Mouse (Mus musculus) CH12F3 (cell line): ENCODE measurements around the gene Tmem106a.
"Not testable (repeated sequence)": the region's sequence is repeated elsewhere in the genome, so short reads cannot be mapped to it uniquely, and the experiment has no call there.

ENCODE experiments used
- in situ Hi-C: fragments of 300-500 bp; cut with MboI; formaldehyde crosslinking; loops from 2 replicates; pipeline ENCODE4 v1.14.3; 2020; ENCODE audit warnings: low sequenced_read_pairs

Gene Tmem106a

GRCm38 (mm10) chr11:101582054-101583035 lies at the start of gene Tmem106a:
Gene Tmem106a, plus strand, starts transcription at chr11:101582242.
- in situ Hi-C loops = no loop called here

DNA sequence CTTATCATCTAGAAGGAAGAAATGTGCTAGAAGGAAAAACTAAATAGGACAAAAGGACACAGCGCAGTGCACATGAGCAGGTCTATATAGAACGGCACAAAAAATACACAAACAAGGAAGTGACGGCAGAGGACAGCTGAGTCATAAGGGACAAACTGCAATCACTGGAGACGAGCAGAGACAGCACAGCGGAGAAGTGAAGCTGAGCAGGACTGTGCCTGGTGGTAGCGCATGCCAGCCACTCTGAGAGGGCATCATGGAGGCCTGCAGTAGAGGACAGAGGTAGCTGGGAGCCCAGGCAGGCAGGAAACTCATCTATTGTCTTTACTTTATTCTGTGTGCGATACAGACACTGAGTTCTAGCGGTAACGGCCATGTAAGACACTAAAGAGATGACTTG lies 38.5 kb upstream of the Tmem106a start:
- in situ Hi-C loops = no loop called here

GRCm38 (mm10) chr11:101544132-101544531 lies 37.9 kb upstream of the Tmem106a start:
- in situ Hi-C loops = no loop called here

DNA sequence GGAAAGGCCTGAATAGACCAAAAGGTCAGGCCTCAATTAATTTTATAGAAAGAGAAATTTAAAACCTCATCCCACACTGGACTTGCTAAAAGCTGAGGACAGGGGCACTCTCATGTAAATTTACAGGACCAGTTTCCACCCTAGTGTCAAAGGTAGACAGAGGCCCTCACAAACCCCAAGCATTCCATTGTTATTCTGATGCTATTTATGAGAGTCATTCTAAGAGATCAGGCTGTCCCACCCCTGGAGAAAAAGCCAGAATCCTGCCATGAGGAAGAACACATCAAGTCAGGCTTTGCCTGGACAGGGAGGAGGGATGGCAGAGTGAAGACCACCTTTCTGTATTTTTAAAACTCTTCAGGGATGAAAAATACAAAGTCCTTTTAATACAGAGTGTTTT lies 33.5 kb upstream of the Tmem106a start:
- in situ Hi-C loops = no loop called here

DNA sequence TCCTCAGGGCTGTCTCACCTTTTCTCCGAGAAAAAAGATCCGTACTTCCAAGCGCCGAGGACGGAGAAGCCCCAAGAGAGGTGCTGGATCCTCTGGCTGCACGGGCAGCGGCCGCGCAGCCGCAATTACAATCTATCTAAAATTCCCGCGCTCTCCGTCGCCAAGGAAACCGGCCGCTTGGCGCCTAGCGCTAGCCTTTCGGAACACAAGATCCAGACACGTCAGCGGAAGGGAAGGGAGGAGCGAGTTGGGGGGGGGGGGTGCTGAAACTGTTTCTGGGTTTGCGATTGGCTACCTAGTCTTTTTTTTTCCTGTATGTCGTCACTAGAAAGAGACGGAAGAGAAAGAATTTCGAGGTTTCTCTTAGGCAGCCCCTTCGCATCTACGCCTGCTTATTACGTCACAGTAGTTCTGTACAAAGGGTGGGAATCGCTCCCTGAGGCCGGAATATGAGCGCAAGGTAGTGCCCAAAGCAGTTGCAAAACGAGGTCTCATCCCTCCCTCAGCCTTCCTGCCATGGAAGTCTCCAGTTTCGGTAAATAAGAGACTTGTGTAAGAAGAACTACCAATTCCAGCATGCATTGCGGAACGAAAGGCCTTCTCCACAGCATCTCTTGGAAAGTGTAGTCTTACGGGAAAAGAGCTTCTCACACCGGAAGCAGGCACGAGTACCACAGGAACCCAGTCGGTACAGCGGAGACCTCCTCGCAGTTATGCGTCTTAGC lies 30.1 kb upstream of the Tmem106a start, which contains the start of the genes Brca1 and Nbr1:
TSS of gene Brca1 (minus strand) at position 205 of the 725 bp plus-strand sequence.
TSS of gene Nbr1 (plus strand) at position 399 of the 725 bp plus-strand sequence.
- in situ Hi-C loops = no loop called here

DNA sequence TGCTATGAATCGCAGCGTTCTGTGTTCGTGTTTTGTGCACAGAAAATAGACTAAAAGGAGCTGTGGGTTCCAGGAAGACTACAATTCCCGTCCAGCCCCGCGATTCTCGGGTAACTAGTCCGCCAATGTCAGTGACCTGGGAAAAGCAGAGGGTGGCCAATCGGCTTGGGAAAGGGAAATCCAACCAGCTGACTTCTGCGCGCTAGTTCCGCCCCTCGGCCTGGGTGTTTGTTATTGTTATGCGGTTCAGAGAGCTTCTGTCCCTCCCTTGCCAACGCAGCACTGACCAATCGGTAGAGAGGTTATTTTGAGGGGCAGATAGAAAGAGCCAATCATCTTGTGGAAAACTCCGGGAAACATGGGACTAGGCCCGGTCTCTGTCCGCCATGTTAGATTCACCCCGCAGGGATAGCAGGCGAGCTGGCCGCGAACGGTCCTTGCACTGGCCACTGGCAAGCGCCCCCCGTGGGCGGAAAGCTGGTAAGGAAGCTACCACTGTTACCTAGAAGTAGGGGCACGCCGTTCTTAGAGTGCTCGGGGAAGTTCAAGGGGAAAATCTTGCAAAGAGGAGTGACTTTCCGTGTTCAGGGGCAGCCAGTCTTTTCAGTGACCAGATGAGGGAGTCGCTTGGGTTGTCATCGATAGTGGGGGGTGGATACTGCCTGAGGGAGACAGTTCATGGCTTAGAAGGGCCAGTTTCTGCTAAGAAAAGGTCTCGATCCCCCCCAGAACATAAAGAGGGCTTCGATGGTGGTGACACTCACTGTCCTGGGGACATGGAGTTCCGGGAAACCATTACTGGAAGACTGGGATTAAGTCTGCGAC lies 29.4 kb upstream of the Tmem106a start:
- in situ Hi-C loops = no loop called here

GRCm38 (mm10) chr11:101553354-101553930 lies 28.6 kb upstream of the Tmem106a start:
- in situ Hi-C loops = no loop called here

DNA sequence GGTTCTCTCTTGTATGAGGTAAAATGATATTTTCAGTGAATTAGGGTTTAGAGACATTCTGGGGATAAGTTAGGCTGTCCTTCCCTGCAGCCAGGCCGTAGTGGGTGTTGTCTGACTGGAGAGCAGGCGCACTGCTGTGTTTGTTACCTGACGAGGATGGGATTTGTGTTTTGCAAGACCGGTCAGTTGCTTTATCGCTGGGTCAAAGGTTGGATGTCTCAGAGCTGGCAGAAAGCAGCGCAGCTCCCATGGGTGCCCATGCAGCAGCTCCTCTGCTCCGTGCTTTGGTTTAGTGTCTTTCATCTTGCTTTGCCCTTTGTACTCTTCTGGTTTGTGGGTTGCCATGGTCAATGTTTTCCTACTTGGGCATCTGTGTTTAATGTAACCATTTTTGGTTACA lies 25.5 kb upstream of the Tmem106a start:
- in situ Hi-C loops = no loop called here

- in situ Hi-C loops = no loop called here
Measured at GRCm38 (mm10) chr11:101556954-101557353, 25.1 kb upstream of the Tmem106a start.

GRCm38 (mm10) chr11:101562391-101562790 lies 19.7 kb upstream of the Tmem106a start:
- in situ Hi-C loops = no loop called here

GRCm38 (mm10) chr11:101568421-101568820 lies 13.6 kb upstream of the Tmem106a start:
- in situ Hi-C loops = no loop called here

GRCm38 (mm10) chr11:101576116-101576515 lies 5.9 kb upstream of the Tmem106a start:
- in situ Hi-C loops = no loop called here

GRCm38 (mm10) chr11:101581081-101581764 lies 819 bp upstream of the Tmem106a start:
- in situ Hi-C loops = no loop called here

GRCm38 (mm10) chr11:101583205-101583604 lies 1.2 kb downstream of the Tmem106a start:
- in situ Hi-C loops = no loop called here

- in situ Hi-C loops = not testable (repeated sequence)
Measured at GRCm38 (mm10) chr11:101585031-101585430, 3.0 kb downstream of the Tmem106a start.

DNA sequence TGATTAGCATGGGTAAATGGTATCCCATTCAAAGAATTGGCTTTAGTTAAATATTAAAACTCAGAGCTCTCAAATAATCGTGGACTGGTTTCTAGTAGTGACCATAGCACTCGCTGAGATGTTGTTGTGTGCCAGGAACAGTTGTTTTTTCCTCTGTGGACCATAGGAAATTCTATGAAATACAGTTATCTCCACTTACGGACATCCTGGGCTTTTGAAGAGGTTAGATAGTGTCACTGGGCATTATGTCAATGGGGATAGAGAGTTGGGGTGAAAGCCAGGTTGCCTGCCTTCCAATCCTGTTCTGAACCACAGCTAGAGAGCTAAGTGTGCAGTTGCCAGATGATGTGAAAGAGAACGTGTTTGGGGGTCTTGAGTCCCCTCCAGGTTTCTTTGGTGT lies 3.8 kb downstream of the Tmem106a start:
- in situ Hi-C loops = no loop called here

GRCm38 (mm10) chr11:101587676-101588075 lies 5.6 kb downstream of the Tmem106a start:
- in situ Hi-C loops = no loop called here

DNA sequence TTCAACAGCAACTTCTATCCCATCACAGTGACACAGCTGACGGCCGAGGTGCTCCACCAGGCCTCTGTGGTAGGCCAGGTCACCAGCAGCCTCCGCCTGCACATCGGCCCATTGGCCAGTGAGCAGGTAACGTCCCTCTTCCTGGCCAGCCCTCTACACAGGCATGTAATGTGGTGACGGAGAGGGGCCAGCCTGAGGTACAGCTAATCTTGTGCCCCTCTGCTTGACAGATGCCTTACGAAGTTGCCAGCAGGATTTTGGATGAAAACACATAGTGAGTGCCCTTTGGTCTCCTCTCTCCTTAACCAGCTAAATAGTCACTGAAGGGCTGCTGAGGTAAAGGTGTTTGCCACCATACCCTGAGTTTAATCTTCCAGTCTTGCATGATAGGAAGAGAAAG lies 6.8 kb downstream of the Tmem106a start:
- in situ Hi-C loops = no loop called here

DNA sequence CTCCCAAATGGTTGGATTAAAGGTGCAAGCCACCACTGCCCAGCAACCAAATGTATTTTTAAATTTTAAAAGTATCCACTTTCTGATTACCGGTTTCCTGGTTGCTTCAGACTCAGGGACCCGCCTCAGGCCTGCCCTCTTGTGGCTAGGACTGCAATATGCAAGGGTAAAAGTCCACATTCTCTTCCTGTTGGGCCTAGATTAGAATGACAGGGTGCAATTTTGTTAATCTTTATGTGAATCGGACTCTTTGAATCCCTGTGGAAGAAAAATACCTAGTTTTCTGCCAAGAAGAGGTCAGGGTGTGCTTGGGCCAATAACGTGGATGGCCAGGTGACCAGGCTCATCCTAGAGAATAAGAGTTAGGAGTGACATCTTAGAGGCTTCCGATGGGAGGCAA lies 7.4 kb downstream of the Tmem106a start:
- in situ Hi-C loops = no loop called here
